Mouse (Mus musculus) embryonic fibroblast, embryonic 13.5 days (primary cell): ENCODE data around the gene Ppp1r12c. TPM values are rescaled to one million over a fixed set of nuclear protein-coding genes. Genes with fewer than 3 reads are reported as not detected.

Experiments used
- H3K27ac ChIP-seq: 2 replicates; pipeline ENCODE4 v1.5.1; 2012; ENCODE audit warnings: low read length, control low read depth, inconsistent platforms; ENCODE audit not compliant: insufficient read depth
- H3K4me1 ChIP-seq: 2 replicates; pipeline ENCODE4 v1.6.1; 2011; ENCODE audit warnings: low read length; ENCODE audit not compliant: control insufficient read depth, insufficient read depth
- H3K4me3 ChIP-seq: 2 replicates; pipeline ENCODE4 v1.5.1; 2011; ENCODE audit warnings: mild to moderate bottlenecking, control low read depth, low read length; ENCODE audit not compliant: insufficient read depth
- CTCF ChIP-seq: IDR thresholded peaks from 2 replicates; pipeline ENCODE4 v1.5.1; 2011; ENCODE audit warnings: mild to moderate bottlenecking, control low read depth, low read length, moderate library complexity, borderline replicate concordance; ENCODE audit not compliant: insufficient read depth
- POLR2A ChIP-seq: IDR thresholded peaks from 2 replicates; pipeline ENCODE4 v1.6.1; 2011; ENCODE audit warnings: low read depth, mild to moderate bottlenecking, control low read depth, low read length, moderate library complexity
- polyA plus RNA-seq: library from polyadenylated mRNA; stranded (reverse); fragments of >200 nt; gene quantifications from 2 replicates; pipeline ENCODE4 v1.2.4, GENCODE M21; 2011; ENCODE audit warnings: low read depth; ENCODE audit not compliant: missing spikeins, insufficient read length

Ppp1r12c gene
- polyA plus RNA-seq, 1 experiment: 72.2 TPM

DNA sequence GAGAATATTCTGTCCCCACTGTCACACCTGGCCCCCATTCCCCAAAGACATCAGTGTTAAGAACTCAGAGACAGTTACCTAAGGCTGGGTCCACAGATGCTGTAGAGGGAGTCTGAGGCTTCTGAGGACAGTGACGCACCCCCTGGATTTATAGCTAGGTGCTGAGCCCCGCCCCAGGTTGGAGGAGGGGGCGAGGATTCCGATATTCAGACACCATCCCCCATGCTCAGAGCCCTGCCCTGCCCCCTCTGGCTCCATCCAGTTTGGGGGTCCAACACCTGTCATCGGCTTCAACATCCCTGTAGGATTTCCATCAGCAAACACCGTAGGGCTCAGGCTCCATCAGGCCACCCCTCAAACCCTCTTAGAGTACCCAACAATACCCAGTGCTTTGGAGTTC lies 14.4 kb upstream of the Ppp1r12c start:
- H3K4me1 ChIP-seq: no peaks in the 10 kb centered on the region
- H3K4me3 ChIP-seq: no peak overlapping the region
- TF ChIP-seq POLR2A: no peak
- TF ChIP-seq CTCF: no peak
- H3K27ac ChIP-seq: no peak overlapping the region

DNA sequence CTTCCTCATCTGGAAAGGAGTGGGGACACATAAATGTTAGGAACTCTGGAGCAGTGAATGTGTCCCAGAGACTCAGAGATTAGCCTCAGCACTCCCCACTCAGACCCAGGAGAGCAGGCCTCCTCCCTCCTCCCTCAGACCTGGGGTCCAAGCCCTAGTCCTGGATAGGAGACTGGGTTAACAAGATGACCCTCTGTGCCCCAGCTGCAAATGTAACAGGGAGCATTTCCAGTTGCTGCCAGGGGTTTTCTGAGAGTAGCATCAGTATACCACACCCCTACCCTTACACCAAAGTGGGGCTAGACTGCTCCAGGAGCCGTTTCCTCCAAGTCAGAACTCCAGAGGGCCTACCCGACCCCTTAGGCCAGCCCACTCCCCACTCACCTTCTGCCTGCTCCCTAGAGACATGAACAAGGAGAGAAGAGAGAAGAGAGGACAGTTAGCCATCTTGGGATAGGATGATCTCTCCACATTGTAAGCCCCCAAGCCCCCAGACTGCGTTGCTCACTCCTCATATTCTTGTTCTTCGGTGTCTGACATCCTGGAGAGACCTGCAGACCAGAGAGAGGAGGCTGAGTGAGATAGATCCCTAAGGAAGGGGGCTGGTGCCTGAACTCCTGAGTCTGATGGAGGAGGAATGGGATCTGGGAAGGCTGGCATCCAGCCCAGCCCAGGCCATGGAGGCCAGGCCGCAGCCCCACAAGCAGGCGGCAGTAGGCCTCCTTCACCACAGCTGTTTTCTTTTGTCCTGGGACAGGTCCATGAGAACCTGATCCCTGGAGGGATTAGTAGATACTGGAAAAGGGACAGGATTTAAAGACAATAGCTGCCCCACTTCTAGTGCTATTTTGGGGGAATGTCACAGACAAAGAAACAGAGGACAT lies 12.6 kb upstream of the Ppp1r12c start:
- no peak overlapping the region for H3K4me3 ChIP-seq
- no peaks in the 10 kb centered on the region for H3K4me1 ChIP-seq
- TF ChIP-seq CTCF (no peak), POLR2A (no peak)
- H3K27ac ChIP-seq: no peak overlapping the region

DNA sequence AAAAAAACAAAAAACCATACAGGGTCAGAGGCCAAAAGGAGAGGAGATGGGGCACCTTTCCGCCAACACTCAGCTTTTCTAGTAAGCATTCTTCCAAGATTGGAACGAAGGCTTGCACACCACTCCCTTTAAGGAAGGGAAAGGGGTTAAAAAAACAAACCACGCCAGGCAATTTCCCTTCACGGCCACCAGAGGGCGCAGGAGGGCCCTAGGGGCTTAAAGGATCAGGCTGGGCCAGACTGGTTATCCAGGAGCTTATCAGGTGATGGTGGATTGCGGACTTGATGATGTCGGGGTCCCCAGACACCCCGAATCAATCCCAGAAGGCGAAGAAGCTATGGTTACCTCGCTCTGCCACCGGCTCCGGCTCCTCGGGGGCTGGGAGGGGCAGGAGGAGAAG lies 11.8 kb upstream of the Ppp1r12c start:
- no peak overlapping the region for H3K4me3 ChIP-seq
- no peaks in the 10 kb centered on the region for H3K4me1 ChIP-seq
- no peak for TF ChIP-seq POLR2A
- TF ChIP-seq CTCF: peak; percentile 25; the same call in 1 of the 2 replicates
- no peak overlapping the region for H3K27ac ChIP-seq

DNA sequence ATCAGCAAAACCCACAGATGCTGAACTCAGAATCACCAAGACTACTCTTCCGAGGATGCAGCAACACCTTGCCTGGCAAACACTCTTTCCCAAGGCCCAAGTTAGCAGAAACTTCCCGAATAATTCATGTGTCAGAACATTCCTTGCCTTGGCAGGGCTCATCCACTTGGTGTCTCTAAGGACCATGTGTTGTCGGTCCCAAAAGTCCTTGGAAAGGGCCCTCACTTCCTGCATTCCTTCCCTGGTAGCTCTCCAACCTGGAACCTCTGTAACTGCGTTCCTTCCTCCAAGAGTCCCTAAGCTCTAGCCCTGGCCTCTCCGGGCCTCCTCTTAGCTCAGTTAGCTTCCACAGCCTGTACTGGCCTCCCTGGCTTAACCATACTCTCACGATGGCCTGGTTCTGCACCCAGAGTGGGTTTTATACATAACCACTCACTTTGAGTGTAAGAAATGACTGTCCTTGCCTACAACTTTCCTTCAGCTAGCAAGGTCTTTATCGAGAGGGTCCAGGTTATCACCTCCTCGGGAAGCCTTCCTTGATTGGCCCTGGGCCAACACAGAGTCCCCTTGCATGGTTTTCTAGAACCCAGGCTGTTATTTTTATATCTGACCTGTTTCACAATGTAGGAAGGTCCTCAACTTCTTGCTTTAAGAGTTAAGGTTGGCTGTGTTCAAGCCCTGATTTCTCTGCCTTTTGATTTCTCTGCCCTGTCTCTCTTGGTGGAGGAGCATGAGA lies 10.2 kb upstream of the Ppp1r12c start:
- Histone ChIP-seq H3K4me3 (no peak overlapping the region), H3K4me1 (no peaks in the 10 kb centered on the region), H3K27ac (no peak overlapping the region)
- TF ChIP-seq POLR2A (no peak), CTCF (no peak)

DNA sequence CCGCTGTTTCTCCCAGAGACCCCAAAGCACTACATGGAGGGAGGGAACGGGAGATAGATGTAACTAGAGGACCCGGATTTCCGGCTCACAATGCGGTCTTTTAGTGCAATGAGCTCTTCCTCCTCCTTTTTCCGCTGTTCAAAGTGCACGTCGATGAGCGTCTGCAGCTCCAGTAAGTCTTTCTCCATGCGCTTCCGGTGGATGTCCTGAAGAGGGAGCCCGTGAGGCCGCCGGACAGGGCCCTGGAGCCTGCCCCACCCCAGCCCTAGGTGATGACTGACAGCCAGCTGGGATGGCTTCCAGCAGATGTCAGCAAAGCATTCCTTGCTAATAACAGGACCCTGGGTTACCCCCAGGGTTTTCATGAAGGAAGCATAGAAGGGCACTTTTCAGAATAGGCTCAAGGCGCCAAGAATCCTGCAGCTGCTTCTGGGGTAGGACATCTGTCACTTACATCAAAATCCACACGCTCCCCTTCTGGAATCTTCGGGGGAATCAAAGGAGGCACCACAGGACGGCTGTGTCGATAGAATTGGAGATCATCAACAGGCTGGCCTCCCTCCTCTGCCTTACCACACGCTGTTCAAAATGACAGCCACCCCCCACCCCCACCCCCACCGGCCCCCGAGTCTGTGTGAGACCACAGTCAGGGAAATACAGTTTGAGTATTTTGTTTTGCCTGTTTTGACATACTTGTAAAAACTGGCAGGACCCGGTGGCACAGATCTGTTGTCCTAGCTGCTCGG lies 8.6 kb upstream of the Ppp1r12c start:
- H3K4me3 ChIP-seq: no peak overlapping the region
- H3K4me1 ChIP-seq: no peaks in the 10 kb centered on the region
- H3K27ac ChIP-seq: no peak overlapping the region
- TF ChIP-seq CTCF (peak; percentile 40), POLR2A (no peak)

DNA sequence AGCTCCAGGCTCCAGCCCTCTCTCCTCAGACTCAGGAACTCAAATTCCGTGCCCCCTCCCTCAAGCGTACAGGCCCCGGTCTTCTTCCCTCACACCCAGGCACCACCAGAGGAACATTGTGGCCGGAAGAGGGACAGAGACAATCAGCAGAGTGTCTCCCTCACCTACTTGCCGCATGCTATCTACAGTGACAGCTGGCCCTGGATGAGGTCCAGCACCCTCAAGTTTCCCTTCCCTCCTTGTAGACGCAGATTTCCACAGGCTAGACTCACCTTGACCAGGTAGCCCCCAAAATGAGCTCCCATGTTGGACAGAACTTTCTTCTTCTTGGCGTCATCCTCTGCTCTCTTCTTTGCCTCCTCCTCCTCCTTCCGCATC lies 7.2 kb upstream of the Ppp1r12c start:
- Histone ChIP-seq H3K4me1 (no peaks in the 10 kb centered on the region), H3K27ac (no peak overlapping the region), H3K4me3 (no peak overlapping the region)
- TF ChIP-seq POLR2A (no peak), CTCF (no peak)

DNA sequence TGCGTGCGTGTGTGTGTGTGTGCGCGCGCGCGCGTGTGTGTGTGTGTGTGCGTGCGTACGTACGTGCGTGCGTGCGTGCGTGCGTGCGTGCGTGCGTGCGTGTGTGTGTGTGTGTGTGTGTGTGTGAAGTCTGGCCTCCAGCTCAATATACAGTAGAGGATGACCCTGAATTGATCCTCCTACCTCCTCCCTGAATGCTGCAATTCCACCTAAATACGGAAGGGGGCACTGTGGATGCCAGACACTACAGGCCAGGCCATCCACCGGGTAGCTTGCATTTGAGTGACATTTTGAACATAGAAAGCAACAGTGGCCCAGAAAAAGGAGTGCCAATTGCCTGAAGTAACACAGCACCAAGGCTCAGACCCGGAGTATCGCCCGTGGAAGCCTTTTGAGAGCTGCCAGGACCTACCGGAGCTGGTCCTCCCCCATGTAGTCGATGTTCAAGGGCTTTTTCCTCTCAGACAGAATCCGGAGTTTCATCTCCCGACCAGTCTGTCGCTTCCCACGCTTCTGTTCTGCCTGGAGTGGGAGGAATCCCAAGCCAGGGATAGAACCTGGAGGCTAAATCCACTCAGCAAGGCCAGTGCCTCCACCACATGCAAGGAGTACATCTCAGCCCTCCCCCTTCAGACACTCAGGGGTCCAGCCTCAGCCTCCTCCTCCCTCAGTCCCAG lies 6.7 kb upstream of the Ppp1r12c start:
- no peak overlapping the region for H3K4me3 ChIP-seq
- H3K27ac ChIP-seq: no peak overlapping the region
- peak; percentile 6; the same call in 1 of the 2 replicates for TF ChIP-seq CTCF
- no peak for TF ChIP-seq POLR2A
- no peaks in the 10 kb centered on the region for H3K4me1 ChIP-seq

DNA sequence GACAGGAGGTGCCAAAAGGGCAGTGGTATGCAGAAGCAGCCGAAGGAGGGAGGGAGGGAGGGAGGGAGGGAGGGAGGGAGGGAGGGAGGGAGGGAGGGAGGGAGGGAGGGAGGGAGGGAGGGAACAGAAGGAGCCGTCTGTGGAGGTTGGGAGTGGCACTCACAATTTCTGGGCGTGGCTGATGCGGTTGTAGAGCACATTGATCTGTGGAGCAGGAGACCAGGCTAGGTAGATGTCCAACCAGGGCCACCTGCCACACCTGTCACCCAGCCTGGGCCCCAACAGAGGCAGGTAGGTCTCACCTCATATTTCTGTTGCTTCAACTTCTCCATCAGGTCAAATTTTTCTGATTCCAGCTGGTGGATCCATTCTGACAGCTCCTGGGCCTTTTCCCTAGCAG lies 5.7 kb upstream of the Ppp1r12c start:
- H3K27ac ChIP-seq: no peak overlapping the region
- H3K4me3 ChIP-seq: no peak overlapping the region
- TF ChIP-seq CTCF: no peak
- no peaks in the 10 kb centered on the region for H3K4me1 ChIP-seq
